Mouse (Mus musculus): ENCODE measurements around the gene Snca.

Gene Snca

GRCm38 (mm10) chr6:60829282-60829891 is at the start of gene Snca:
Gene Snca (minus strand): TSS chr6:60829855.
- DNase-seq (ENCODE audit: inconsistent age in 2 of 2, low spot score in 1 of 2): peak in 1 of 2 experiments; percentile 24

GRCm38 (mm10) chr6:60870126-60870525 is 40.5 kb upstream of the Snca start:
- DNase-seq (ENCODE audit: inconsistent age in 2 of 2, low spot score in 1 of 2): no peak

- no peak for DNase-seq (ENCODE audit: inconsistent age in 2 of 2, low spot score in 1 of 2)
Measured at GRCm38 (mm10) chr6:60856599-60856998, 26.9 kb upstream of the Snca start.

- no peak for DNase-seq (ENCODE audit: inconsistent age in 2 of 2, low spot score in 1 of 2)
Measured at GRCm38 (mm10) chr6:60851690-60852089, 22.0 kb upstream of the Snca start.

- DNase-seq (ENCODE audit: inconsistent age in 2 of 2, low spot score in 1 of 2): peak; percentile 28 to 64
Measured at GRCm38 (mm10) chr6:60828429-60829264, 1.0 kb downstream of the Snca start.

GRCm38 (mm10) chr6:60828047-60828428 is 1.6 kb downstream of the Snca start:
- DNase-seq (ENCODE audit: inconsistent age in 2 of 2, low spot score in 1 of 2): no peak

- no peak for DNase-seq (ENCODE audit: inconsistent age in 2 of 2, low spot score in 1 of 2)
Measured at GRCm38 (mm10) chr6:60827290-60827689, 2.4 kb downstream of the Snca start.

- DNase-seq (ENCODE audit: inconsistent age in 2 of 2, low spot score in 1 of 2): no peak
Measured at GRCm38 (mm10) chr6:60819272-60819671, 10.4 kb downstream of the Snca start.

- DNase-seq (ENCODE audit: inconsistent age in 2 of 2, low spot score in 1 of 2): no peak
Measured at GRCm38 (mm10) chr6:60813516-60813915, 16.1 kb downstream of the Snca start.

- no peak for DNase-seq (ENCODE audit: inconsistent age in 2 of 2, low spot score in 1 of 2)
Measured at GRCm38 (mm10) chr6:60798266-60798665, 31.4 kb downstream of the Snca start.

- DNase-seq (ENCODE audit: inconsistent age in 2 of 2, low spot score in 1 of 2): no peak
Measured at GRCm38 (mm10) chr6:60793659-60794365, 35.8 kb downstream of the Snca start.

- no peak for DNase-seq (ENCODE audit: inconsistent age in 2 of 2, low spot score in 1 of 2)
Measured at GRCm38 (mm10) chr6:60786955-60787354, 42.7 kb downstream of the Snca start.

GRCm38 (mm10) chr6:60771899-60772298 is 57.8 kb downstream of the Snca start:
- DNase-seq (ENCODE audit: inconsistent age in 2 of 2, low spot score in 1 of 2): no peak

- DNase-seq (ENCODE audit: inconsistent age in 2 of 2, low spot score in 1 of 2): no peak
Measured at GRCm38 (mm10) chr6:60765696-60766095, 64.0 kb downstream of the Snca start.

GRCm38 (mm10) chr6:60762864-60763263 is 66.8 kb downstream of the Snca start:
- no peak for DNase-seq (ENCODE audit: inconsistent age in 2 of 2, low spot score in 1 of 2)

GRCm38 (mm10) chr6:60761710-60762109 is 67.9 kb downstream of the Snca start:
- DNase-seq (ENCODE audit: inconsistent age in 2 of 2, low spot score in 1 of 2): peak in 1 of 2 experiments; percentile 21

GRCm38 (mm10) chr6:60754975-60755374 is 74.7 kb downstream of the Snca start:
- no peak for DNase-seq (ENCODE audit: inconsistent age in 2 of 2, low spot score in 1 of 2)

GRCm38 (mm10) chr6:60745965-60746364 is 83.7 kb downstream of the Snca start:
- no peak for DNase-seq (ENCODE audit: inconsistent age in 2 of 2, low spot score in 1 of 2)

GRCm38 (mm10) chr6:60741427-60742071 is 88.1 kb downstream of the Snca start:
- DNase-seq (ENCODE audit: inconsistent age in 2 of 2, low spot score in 1 of 2): no peak

GRCm38 (mm10) chr6:60739776-60740175 is 89.9 kb downstream of the Snca start:
- DNase-seq (ENCODE audit: inconsistent age in 2 of 2, low spot score in 1 of 2): peak; percentile 4 to 27

- no peak for DNase-seq (ENCODE audit: inconsistent age in 2 of 2, low spot score in 1 of 2)
Measured at GRCm38 (mm10) chr6:60731164-60731563, 98.5 kb downstream of the Snca start.

All from adrenal gland, adult (tissue).